Mouse (Mus musculus) brain, embryonic 14.5 days (tissue): ENCODE data around the gene Gpc6. TPM values are rescaled to one million over a fixed set of nuclear protein-coding genes. Genes with fewer than 3 reads are reported as not detected.

Experiments used
- DNase-seq: peaks from one replicate; pipeline ENCODE4 v3.0.0-alpha.2; 2011; ENCODE audit warnings: low read depth
- CTCF ChIP-seq: fragments of 200-500 bp; IDR thresholded peaks from 2 replicates; pipeline ENCODE4 v1.5.1; 2012; ENCODE audit warnings: inconsistent platforms, mild to moderate bottlenecking, moderate library complexity, borderline replicate concordance; ENCODE audit not compliant: insufficient read depth, insufficient read length; ENCODE audit errors: extremely low read depth
- POLR2A ChIP-seq: fragments of 200-500 bp; IDR thresholded peaks from 2 replicates; pipeline ENCODE4 v1.6.1; 2012; ENCODE audit warnings: mild to moderate bottlenecking, inconsistent platforms, borderline replicate concordance; ENCODE audit not compliant: poor library complexity, insufficient read depth, insufficient read length, severe bottlenecking; ENCODE audit errors: extremely low read depth
- polyA plus RNA-seq: library from polyadenylated mRNA; depleted of rRNA; stranded (reverse); fragments of >200 nt; gene quantifications from 2 replicates; pipeline ENCODE4 v1.2.3, GENCODE M21; 2012

The Gpc6 gene
- polyA plus RNA-seq, 1 experiment: 10.7 TPM

GRCm38 (mm10) chr14:117666126-117666525 lies 741.0 kb downstream of the Gpc6 start:
- DNase-seq: no peak

GRCm38 (mm10) chr14:117673541-117673940 lies 748.4 kb downstream of the Gpc6 start:
- no peak for DNase-seq
- no peak for TF ChIP-seq POLR2A

More at GRCm38 (mm10) chr14:117666126-117666525, 741.0 kb downstream of the Gpc6 start:
- TF ChIP-seq POLR2A: no peak
- TF ChIP-seq CTCF: no peak

- no peak for TF ChIP-seq CTCF
- no peak for TF ChIP-seq POLR2A
- DNase-seq: no peak
Measured at GRCm38 (mm10) chr14:117674482-117674881, 749.4 kb downstream of the Gpc6 start.

GRCm38 (mm10) chr14:117679926-117680325 lies 754.8 kb downstream of the Gpc6 start:
- TF ChIP-seq POLR2A: no peak
- TF ChIP-seq CTCF: no peak
- DNase-seq: no peak

GRCm38 (mm10) chr14:117681321-117681921 lies 756.3 kb downstream of the Gpc6 start:
- peak; percentile 90 for DNase-seq
- TF ChIP-seq CTCF (no peak), POLR2A (no peak)

GRCm38 (mm10) chr14:117683149-117683548 lies 758.0 kb downstream of the Gpc6 start:
- DNase-seq: no peak

GRCm38 (mm10) chr14:117689848-117690247 lies 764.7 kb downstream of the Gpc6 start:
- no peak for DNase-seq
- TF ChIP-seq POLR2A (no peak), CTCF (no peak)

More at GRCm38 (mm10) chr14:117683149-117683548, 758.0 kb downstream of the Gpc6 start:
- TF ChIP-seq CTCF (no peak), POLR2A (no peak)

GRCm38 (mm10) chr14:117695565-117695964 lies 770.5 kb downstream of the Gpc6 start:
- no peak for DNase-seq
- TF ChIP-seq POLR2A (no peak), CTCF (no peak)

- TF ChIP-seq POLR2A (no peak), CTCF (no peak)
- DNase-seq: peak; percentile 35
Measured at GRCm38 (mm10) chr14:117700670-117701280, 775.7 kb downstream of the Gpc6 start.

GRCm38 (mm10) chr14:117708817-117709216 lies 783.7 kb downstream of the Gpc6 start:
- DNase-seq: no peak
- no peak for TF ChIP-seq POLR2A
- no peak for TF ChIP-seq CTCF

- TF ChIP-seq POLR2A: no peak
- no peak for TF ChIP-seq CTCF
- peak; percentile 67 for DNase-seq
Measured at GRCm38 (mm10) chr14:117710463-117710911, 785.4 kb downstream of the Gpc6 start.

- no peak for DNase-seq
- TF ChIP-seq CTCF (no peak), POLR2A (no peak)
Measured at GRCm38 (mm10) chr14:117712311-117712710, 787.2 kb downstream of the Gpc6 start.
